Mouse (Mus musculus) v-Abl transformed pro-B cells (cell line): ENCODE data around the gene Rnf5.

ENCODE experiments used
- in situ Hi-C, 2 experiments: fragments of 400-800 bp; cut with MboI; formaldehyde crosslinking; loops; one replicate each; pipeline ENCODE4 v1.15.1; 2025; ENCODE audit not compliant: unreplicated experiment in 2 of 2

Gene Rnf5

DNA sequence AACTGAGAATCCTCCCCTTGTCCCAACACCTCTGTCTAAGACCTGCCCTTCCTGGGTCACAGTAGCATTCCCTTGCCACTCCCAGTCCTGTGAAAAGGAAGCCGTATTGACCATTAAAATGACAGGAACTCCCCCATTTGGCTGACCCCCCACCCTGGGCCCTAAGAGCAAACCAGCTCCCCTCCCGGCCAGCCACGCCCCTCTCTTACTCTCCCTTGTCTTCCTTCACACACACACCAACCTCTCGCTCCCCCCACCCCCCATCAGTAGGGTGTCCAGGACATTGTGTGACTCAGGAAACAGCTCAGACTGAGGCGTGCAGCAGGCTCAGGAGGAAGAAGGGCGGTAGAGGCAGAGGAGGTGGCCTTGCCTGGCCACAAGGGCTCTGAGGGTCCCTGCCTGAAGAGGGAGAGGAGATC lies 39.5 kb downstream of the Rnf5 start, which contains the start of gene Notch4:
TSS of gene Notch4 (plus strand) at position 266 of the 419 bp plus-strand sequence.
- in situ Hi-C loops, result loop anchor here in 1 of 2 experiments (25.0 kb wide), 1 partner anchor 402 kb away; the partner anchor contains the start of gene H2-DMb1

GRCm38 (mm10) chr17:34563354-34563753 lies 40.1 kb downstream of the Rnf5 start:
- in situ Hi-C loops, result loop anchor here in 1 of 2 experiments (25.0 kb wide), 1 partner anchor 401 kb away; the partner anchor contains the start of gene H2-DMb1

DNA sequence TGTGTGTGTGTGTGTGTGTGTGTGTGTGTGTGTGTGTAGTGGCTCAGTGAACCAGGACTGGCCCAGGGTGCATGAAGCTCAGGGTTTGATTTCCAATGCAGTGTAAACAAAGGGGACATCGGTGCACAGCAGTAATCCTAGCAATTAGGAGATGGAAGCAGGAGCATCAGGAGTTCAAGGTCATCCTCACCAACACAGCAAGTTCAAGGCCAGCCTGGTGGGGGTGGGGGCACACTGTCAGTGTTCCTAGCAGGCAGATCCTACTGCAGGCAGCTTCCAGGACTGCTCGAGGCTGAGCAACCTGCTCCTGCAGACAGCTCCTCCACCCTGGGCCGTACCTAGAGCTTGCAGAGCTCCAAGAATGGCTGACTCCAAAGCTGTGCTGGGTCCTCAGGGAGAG lies 40.9 kb downstream of the Rnf5 start:
- in situ Hi-C loops, result loop anchor here in 1 of 2 experiments (25.0 kb wide), 1 partner anchor 400 kb away; the partner anchor contains the start of gene H2-DMb1

GRCm38 (mm10) chr17:34561200-34561599 lies 42.3 kb downstream of the Rnf5 start:
- in situ Hi-C loops, result loop anchor here in 1 of 2 experiments (25.0 kb wide), 1 partner anchor 399 kb away; the partner anchor contains the start of gene H2-DMb1

- in situ Hi-C loops, result loop anchor here in 1 of 2 experiments (25.0 kb wide), 1 partner anchor 398 kb away; the partner anchor contains the start of gene H2-DMb1
These were observed 43.1 kb downstream of the Rnf5 start for GRCm38 (mm10) chr17:34560438-34560837.

GRCm38 (mm10) chr17:34559895-34560294 lies 43.6 kb downstream of the Rnf5 start:
- in situ Hi-C loops, result loop anchor here in 1 of 2 experiments (10.0 to 25.0 kb wide), 3 partner anchors 125 to 515 kb away; partner anchors contain the start of gene H2-DMb1

GRCm38 (mm10) chr17:34559116-34559515 lies 44.4 kb downstream of the Rnf5 start:
- in situ Hi-C loops, result loop anchor here in 1 of 2 experiments (10.0 to 25.0 kb wide), 3 partner anchors 124 to 514 kb away; partner anchors contain the start of gene H2-DMb1

GRCm38 (mm10) chr17:34557411-34557810 lies 46.1 kb downstream of the Rnf5 start:
- in situ Hi-C loops, result loop anchor here in 1 of 2 experiments (10.0 to 25.0 kb wide), 3 partner anchors 123 to 513 kb away; partner anchors contain the start of gene H2-DMb1

GRCm38 (mm10) chr17:34556406-34556805 lies 47.1 kb downstream of the Rnf5 start:
- in situ Hi-C loops, result loop anchor here in 1 of 2 experiments (10.0 to 25.0 kb wide), 3 partner anchors 122 to 512 kb away; partner anchors contain the start of gene H2-DMb1

- in situ Hi-C loops, result loop anchor here in 1 of 2 experiments (10.0 to 25.0 kb wide), 3 partner anchors 121 to 511 kb away; partner anchors contain the start of gene H2-DMb1
These were observed 48.0 kb downstream of the Rnf5 start for GRCm38 (mm10) chr17:34555483-34555882.
